Mouse (Mus musculus): Measurements from ENCODE around the gene Dlk2.

Dlk2 gene

DNA sequence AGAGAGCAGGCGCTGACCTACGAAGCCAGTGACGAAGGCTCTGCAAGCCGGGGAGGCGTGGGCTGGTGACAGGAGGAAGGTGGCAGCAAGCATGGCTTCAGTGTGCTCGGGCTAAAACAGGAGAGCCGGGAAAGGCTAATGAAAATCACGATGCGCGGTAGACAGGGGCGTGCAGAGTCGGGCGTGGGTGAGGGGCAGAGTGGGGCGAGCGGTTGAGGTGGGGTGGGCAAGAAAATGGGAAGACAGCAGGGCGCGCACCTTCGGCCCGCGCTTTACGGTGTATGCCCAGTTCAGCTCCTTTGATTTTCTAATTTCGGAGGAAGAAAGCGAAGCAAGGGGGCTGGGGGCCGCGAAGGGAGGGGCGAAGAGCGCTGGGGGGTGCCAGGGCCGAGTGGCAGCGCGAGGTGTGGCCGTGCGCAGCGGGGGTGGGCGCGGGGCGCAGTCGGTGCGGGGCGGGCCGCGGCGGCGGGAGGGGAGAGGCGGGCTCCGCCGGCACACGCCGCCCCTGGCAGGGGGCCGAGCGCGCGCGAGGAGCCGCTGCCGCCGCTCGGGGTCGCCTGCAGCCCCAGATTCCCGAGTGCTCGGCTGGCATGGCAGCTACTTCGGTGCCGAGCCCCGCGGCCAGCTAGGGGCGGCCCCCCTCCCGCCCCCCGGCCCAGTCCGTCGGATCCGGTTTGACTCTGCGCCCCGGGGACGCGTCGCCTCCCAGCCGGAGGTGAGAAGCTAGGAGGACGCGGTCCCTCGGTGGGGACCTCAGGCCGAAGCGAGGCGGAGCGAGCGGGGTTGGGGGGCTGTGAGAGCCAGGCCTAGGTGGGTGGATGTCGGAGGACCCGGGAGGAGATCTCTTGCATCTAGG lies at the start of gene Dlk2:
TSS of gene Dlk2 (plus strand) at position 58 of the 856 bp plus-strand sequence.
- in situ Hi-C loops (cut with MboI, MseI) = no loop called here

- in situ Hi-C loops (cut with MboI, MseI) = loop anchor here (5.0 kb wide), 1 partner anchor 45 kb away; the partner anchor contains the start of genes Polh and Xpo5
These were observed 49.6 kb upstream of the Dlk2 start, which contains the start of the genes Polr1c and Yipf3 for GRCm38 (mm10) chr17:46247512-46248188. Gene Polr1c (minus strand): TSS chr17:46248054. Gene Yipf3 (plus strand): TSS chr17:46248080.

DNA sequence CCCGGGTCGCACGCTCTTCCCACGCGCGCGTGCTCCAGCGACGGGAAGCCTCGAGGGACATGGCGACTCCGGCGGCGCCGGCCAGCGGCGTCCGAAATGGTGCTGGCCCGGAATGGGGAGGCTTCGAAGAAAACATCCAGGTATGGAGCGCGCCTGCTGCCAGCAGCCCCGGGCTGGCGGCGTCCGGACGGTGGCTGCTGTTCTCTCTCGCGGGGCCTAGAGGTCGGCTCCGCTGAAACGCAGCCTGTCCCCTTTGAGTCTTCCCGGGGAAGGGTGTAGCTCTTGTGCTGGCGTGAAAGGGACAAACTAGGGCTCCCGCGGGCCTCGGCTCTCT lies 49.1 kb upstream of the Dlk2 start:
- in situ Hi-C loops (cut with MboI, MseI) = loop anchor here (5.0 kb wide), 1 partner anchor 46 kb away; the partner anchor contains the start of genes Polh and Xpo5

GRCm38 (mm10) chr17:46251174-46251573 lies 46.0 kb upstream of the Dlk2 start:
- in situ Hi-C loops (cut with MboI, MseI) = no loop called here

DNA sequence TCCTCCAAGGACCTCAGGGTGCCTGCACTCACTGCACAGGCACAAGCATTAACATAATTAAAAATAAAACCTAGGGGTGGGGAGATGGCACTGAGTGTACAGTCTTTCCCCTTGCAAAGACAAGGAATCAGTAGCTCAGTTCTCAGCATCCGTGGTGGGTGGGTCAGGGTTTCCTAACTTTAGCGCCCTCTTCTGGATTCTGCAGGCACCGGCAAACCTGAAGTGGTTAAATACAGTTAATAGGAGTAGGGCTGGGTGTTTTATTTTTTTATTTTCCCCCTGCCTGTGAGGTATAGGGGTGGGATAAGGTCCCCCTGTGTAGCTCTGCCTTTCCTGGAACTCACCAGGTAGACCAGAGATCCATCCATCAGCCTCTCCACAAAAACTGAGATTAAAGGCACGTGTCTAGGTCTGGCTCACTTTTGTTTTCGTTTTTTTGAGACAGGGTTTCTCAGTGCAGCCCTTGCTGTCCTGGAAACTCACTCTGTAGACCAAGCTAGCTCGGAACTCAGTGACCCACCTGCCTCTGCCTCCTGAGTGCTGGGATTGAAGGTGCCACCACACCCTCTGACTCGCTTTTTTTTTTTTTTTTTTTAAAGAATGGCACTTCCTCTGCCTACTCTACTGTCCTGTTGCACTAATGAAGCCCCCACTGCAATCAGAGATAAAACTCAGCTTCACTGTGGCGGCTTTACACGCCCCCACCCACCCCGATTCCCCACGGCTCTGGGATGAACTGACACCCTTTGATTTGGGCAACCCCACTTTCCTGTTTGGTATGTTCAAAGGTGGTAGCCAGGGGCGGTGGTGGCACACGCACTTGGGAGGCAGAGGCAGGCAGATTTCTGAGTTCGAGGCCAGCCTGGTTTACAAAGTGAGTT lies 44.4 kb upstream of the Dlk2 start:
- in situ Hi-C loops (cut with MboI, MseI) = no loop called here

DNA sequence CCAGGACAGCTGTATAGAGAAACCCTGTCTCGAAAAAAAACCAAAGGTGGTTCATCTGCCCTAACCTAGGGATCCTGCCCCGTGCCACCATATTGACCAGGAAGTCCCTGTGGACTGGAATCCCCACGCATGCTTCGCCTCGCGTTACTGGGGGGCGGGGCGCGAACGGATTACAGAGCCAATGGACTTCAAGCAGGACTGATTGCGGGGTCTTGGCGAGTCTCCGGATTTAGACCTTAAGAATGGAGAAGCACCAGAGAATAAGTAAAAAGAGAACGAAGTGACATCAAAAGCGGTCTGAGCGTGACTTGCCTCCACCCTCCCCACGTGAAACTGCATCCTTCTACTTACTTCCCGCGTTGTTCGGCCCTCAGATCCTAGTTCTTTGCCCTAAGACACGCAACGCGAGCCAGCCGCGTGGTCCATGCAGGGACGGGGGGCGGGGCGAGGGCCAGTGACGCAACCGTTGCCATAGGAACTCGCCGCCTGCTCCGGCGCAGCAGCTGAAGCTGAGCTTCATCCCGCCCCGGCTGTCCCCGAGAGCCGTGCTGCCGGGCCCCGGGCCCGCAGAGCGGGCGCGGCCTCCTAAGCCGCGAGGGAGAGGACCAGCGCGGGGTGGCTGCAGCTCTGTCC lies 43.7 kb upstream of the Dlk2 start, which contains the start of gene Lrrc73:
TSS of gene Lrrc73 (plus strand) at position 80 of the 633 bp plus-strand sequence.
- in situ Hi-C loops (cut with MboI, MseI) = no loop called here

DNA sequence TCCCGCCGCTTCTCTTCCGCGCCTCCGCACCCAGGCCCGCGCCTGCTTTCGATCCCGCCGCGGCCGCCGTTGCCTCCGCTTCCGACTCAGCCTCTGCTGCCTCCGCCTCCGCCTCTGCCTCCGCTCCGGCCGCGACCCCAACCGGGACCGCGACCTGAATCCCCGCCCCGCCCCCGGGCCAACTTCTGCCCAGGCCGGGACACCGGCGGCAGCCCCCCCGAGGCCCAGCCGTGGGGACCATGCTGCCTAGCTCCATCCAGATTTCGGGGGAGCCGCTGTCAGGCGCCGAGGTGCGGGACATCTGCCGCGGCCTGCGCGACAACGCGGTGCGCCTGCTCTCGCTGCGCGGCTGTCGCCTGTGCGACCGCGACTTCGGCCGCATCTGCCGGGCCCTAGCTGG lies 43.1 kb upstream of the Dlk2 start:
- in situ Hi-C loops (cut with MboI, MseI) = no loop called here

DNA sequence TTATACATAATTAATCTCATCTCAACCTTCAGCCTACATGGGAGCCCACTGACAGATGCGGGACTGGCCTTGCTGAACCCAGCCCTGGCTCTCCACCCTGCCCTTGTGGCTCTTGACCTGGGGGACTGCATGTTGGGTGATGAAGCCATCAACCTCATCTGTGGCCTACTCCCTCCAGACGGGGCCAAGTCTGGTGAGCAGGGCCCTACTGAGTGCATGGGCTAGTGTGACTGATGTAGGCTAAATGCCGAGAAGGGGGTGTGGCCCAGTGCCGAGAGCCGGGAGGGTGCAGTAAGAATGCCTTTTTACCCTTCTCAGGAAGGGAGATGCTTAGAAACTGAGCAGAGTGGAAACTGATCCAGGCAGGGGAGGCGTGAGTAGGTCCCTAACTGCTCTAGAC lies 42.1 kb upstream of the Dlk2 start:
- in situ Hi-C loops (cut with MboI, MseI) = no loop called here

GRCm38 (mm10) chr17:46258279-46259053 lies 38.8 kb upstream of the Dlk2 start:
- in situ Hi-C loops (cut with MboI, MseI) = no loop called here

- in situ Hi-C loops (cut with MboI, MseI) = loop anchor here (10.0 kb wide), 1 partner anchor 145 kb away; no protein-coding TSS in a partner anchor
These were observed 37.5 kb upstream of the Dlk2 start for GRCm38 (mm10) chr17:46259675-46260074.

GRCm38 (mm10) chr17:46262201-46262694 lies 35.0 kb upstream of the Dlk2 start:
- in situ Hi-C loops (cut with MboI, MseI) = loop anchor here (10.0 kb wide), 1 partner anchor 143 kb away; no protein-coding TSS in a partner anchor

DNA sequence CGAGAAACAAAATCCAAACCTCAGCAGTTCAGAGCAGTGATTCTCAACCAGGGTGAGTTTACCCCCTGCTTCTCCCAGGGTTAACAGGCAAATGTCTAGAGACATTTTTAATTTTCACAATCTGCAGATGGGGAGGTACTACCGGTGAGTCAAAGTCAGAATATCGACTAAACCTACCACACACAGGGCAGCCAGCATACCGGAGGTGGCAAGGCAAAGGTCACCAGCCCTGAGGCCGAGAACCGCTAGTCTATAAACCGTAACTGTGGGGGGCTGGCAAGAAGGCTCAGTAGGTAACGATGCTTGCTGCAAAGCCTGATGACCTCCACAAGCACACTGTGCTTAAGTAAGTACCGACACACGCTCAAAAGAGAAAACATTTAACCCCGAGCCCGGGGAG lies 31.7 kb upstream of the Dlk2 start:
- in situ Hi-C loops (cut with MboI, MseI) = loop anchor here (5.0 to 10.0 kb wide), 2 partner anchors 107 to 139 kb away; no protein-coding TSS in a partner anchor

DNA sequence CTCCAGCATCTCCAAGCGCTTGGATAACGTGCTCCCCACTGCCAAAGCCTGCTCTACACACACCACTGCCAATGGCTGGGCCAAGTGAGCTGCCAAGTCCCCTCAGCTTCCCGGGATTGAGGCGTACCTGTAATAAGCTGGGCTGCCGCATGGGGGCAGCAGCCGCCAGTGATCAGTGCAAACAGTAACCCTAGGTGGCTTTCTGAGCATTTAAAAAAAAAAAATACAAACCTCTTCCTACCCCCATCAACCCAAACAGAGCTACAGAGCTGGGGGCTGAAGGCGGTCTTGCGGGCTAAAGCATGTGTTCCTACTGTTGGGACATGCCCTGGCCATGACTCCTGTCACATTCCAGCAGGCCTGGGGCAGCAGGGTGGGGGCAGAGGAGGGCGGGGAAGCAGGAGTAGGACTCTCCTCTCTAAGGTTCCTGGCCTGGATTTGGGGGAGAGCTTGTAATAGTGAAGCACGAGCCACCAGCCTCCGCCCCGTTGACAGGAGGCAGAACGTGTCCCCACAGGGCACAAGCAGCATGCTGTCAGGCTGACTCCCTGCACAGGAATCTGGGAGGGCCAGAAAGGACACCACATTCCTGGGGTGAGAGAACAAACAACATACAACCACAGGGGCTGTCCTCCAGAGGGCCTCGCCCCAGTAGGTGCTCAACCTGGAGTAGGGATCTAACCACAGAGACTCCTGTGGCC lies 31.2 kb upstream of the Dlk2 start:
- in situ Hi-C loops (cut with MboI, MseI) = loop anchor here (5.0 to 10.0 kb wide), 2 partner anchors 106 to 139 kb away; no protein-coding TSS in a partner anchor

DNA sequence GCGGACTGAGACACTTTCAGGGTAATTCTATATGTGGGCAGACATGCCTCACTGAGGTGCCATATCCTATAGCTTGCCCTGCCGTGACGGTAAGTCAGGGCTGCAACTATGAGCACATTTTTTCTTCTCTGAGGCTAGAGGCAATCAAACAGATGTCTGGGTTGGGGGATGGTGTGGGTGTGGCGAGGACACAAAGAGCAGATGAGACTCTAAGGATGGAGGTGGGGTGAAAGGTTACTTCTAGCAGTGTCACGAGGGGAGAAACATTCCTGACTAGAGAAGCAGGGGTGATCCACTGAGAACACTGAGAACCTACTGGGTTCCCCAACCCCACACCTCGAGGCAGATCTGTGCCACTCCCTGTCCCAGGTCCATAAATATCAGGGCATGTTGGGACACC lies 30.2 kb upstream of the Dlk2 start:
- in situ Hi-C loops (cut with MboI, MseI) = loop anchor here (5.0 to 10.0 kb wide), 2 partner anchors 105 to 138 kb away; no protein-coding TSS in a partner anchor

- in situ Hi-C loops (cut with MboI, MseI) = loop anchor here (5.0 to 10.0 kb wide), 2 partner anchors 105 to 137 kb away; no protein-coding TSS in a partner anchor
These were observed 29.7 kb upstream of the Dlk2 start for GRCm38 (mm10) chr17:46267511-46267910.

DNA sequence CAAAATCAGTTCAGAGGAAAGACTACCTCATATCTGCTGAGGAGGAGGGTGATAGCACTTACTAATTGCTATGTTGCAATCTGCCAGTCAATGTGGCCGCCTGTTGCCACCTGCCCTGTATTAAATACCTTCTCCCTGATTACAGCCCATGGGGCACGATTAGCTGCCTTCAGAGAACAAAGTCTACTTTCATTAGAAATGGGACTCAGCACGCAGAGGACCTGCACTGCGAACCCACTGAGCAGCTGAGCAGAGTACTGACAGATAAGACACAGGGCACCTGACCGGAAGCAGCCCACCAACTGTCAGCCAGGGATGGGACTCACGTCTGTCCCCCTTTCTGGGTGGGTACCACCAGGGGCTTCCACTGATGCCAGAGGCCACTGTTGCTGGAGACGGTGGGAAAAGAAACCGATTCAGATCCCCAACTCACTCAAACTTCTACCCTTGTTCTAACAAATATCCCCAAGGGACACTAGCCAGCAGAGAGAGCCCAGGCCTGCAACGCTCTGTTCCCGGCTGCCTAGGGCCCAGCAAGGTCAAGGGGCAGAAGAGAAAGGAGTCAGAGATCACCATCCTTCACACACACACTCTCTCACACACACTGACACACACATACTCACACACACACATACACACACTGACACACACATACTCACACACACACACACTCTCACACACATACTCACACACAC lies 29.0 kb upstream of the Dlk2 start:
- in situ Hi-C loops (cut with MboI, MseI) = loop anchor here (5.0 to 10.0 kb wide), 2 partner anchors 104 to 137 kb away; no protein-coding TSS in a partner anchor

DNA sequence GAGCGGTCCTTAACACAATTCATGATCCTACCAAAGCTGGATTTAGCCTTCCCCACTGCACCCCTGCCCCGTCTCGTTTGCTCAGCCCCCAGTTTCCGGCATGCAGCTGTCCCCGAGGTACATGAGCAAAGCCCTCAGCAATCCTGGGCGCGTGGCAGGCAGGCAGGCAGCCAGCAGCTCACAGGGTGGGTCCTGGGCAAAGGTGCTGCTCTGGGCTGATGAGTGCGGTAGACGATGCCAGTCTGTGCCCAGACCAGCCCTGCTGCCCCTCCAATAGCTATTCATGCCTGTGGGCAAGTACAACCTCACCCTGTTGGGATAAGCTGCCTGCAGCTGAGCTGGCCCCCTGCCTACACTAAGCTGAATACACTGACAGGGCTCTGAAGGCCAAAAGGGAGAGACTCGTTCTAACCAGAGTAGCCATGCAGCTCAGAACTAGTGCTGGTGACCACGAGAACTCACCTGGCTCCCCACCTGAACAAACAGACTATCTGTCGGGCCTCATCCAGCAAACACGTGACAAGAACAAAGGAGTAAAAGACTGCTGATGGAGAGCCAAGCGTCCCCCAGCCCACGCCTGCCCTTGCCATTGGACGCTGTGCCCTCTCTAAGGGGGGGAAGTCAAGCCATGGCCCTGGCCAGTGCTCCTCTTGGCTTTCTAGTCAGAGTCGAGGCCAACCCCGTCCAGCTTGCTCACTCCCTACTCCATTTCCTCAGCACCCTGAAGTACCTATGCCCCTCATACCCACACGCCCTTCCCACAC lies 27.3 kb upstream of the Dlk2 start:
- in situ Hi-C loops (cut with MboI, MseI) = loop anchor here (5.0 to 10.0 kb wide), 2 partner anchors 102 to 135 kb away; no protein-coding TSS in a partner anchor

Data from regulatory T cell (primary cell).